Mouse (Mus musculus) CH12.LX (cell line): ENCODE measurements around the gene Zscan29.

Source experiments
- CHD2 ChIP-seq: IDR thresholded peaks from 2 replicates; pipeline ENCODE4 v1.6.1; 2011; ENCODE audit warnings: low read length, improper control_type of control experiment
- CTCF ChIP-seq, 2 experiments: IDR thresholded peaks in 1 of 2; conservative IDR thresholded peaks in 1 of 2; 2 replicates each; pipeline ENCODE4 v1.5.1; 2011 to 2012; ENCODE audit warnings: low read depth in 2 of 2, low read length in 2 of 2, improper control_type of control experiment in 1 of 2, inconsistent platforms in 1 of 2, mild to moderate bottlenecking in 1 of 2, moderate library complexity in 1 of 2
- E2F4 ChIP-seq: IDR thresholded peaks from 2 replicates; pipeline ENCODE4 v1.6.1; 2011; ENCODE audit warnings: low read depth, low read length, improper control_type of control experiment; ENCODE audit not compliant: insufficient replicate concordance
- EP300 ChIP-seq: IDR thresholded peaks from 2 replicates; pipeline ENCODE4 v1.6.1; 2011; ENCODE audit warnings: low read length, improper control_type of control experiment
- GABPA ChIP-seq: IDR thresholded peaks from 2 replicates; pipeline ENCODE4 v1.6.1; 2012; ENCODE audit warnings: low read depth, low read length, improper control_type of control experiment, inconsistent platforms; ENCODE audit not compliant: insufficient replicate concordance
- MAFK ChIP-seq: IDR thresholded peaks from 2 replicates; pipeline ENCODE4 v1.6.1; 2011; ENCODE audit warnings: low read length, improper control_type of control experiment; ENCODE audit not compliant: insufficient replicate concordance
- MAX ChIP-seq: IDR thresholded peaks from 2 replicates; pipeline ENCODE4 v1.6.1; 2011; ENCODE audit warnings: low read length, improper control_type of control experiment
- MXI1 ChIP-seq: IDR thresholded peaks from 2 replicates; pipeline ENCODE4 v1.6.1; 2011; ENCODE audit warnings: mild to moderate bottlenecking, low read depth, low read length, improper control_type of control experiment
- NELFE ChIP-seq: IDR thresholded peaks from 2 replicates; pipeline ENCODE4 v1.6.1; 2011; ENCODE audit warnings: low read depth, low read length, improper control_type of control experiment
- POLR2A ChIP-seq: IDR thresholded peaks from 2 replicates; pipeline ENCODE4 v1.6.1; 2011; ENCODE audit warnings: low read depth, mild to moderate bottlenecking, improper control_type of control experiment, low read length
- TCF12 ChIP-seq: IDR thresholded peaks from 2 replicates; pipeline ENCODE4 v1.6.1; 2014; ENCODE audit warnings: low read depth, mild to moderate bottlenecking, inconsistent platforms, low read length, improper control_type of control experiment
- USF2 ChIP-seq: conservative IDR thresholded peaks from 2 replicates; pipeline ENCODE4 v1.6.1; 2011; ENCODE audit warnings: low read depth, low read length, improper control_type of control experiment
- ZKSCAN1 ChIP-seq: IDR thresholded peaks from 2 replicates; pipeline ENCODE4 v1.6.1; 2012; ENCODE audit warnings: low read depth, inconsistent platforms, low read length, improper control_type of control experiment, borderline replicate concordance

- TF ChIP-seq CTCF (conservative IDR thresholded peaks at IDR 0.05 in 1 of 2, IDR thresholded peaks at IDR 0.05 in 1 of 2; ENCODE audit: low read depth in 2 of 2, low read length in 2 of 2) (no peak), MXI1 (no peak), TCF12 (no peak), POLR2A (no peak), CHD2 (no peak), E2F4 (no peak), MAX (no peak), MAFK (no peak), NELFE (no peak), ZKSCAN1 (no peak), EP300 (no peak), GABPA (no peak), USF2 (no peak)
Observed at GRCm38 (mm10) chr2:121128865-121129620, 41.9 kb downstream of the Zscan29 start.
